Mouse (Mus musculus) neural tube, embryonic 11.5 days (tissue): ENCODE results near the gene Best3. TPM values are rescaled to one million over a fixed set of nuclear protein-coding genes. Genes with fewer than 3 reads are reported as not detected.

ENCODE experiments used
- polyA plus RNA-seq: library from polyadenylated mRNA; unstranded; fragments of >200 nt; fragmentation: Nextera tagmentation; extraction: Ambion mirVana; gene quantifications from 2 replicates; pipeline ENCODE4 v1.2.1, GENCODE M21; 2014

The Best3 gene
- polyA plus RNA-seq, 1 experiment from 2014 or later: 0.50 TPM

Other genes with a start within 250 kb of the Best3 start
- gene Myrfl, start 89.4 kb upstream of the Best3 start, polyA plus RNA-seq: 0.46 and 0.49 TPM in 2 replicates
- gene Rab3ip, start 35.5 kb upstream of the Best3 start, polyA plus RNA-seq: 45.8 and 49.1 TPM in 2 replicates
- not detected in 2 replicates for gene Gm10271, start 13.7 kb upstream of the Best3 start, polyA plus RNA-seq
- gene Lrrc10, start 59.0 kb downstream of the Best3 start, polyA plus RNA-seq: not detected in 2 replicates
- gene Cct2, start 77.5 kb downstream of the Best3 start, polyA plus RNA-seq: 351 and 353 TPM in 2 replicates
- 32.7 and 33.9 TPM in 2 replicates for gene Frs2, start 162.2 kb downstream of the Best3 start, polyA plus RNA-seq
- 122 and 126 TPM in 2 replicates for gene Yeats4, start 238.2 kb downstream of the Best3 start, polyA plus RNA-seq